Mouse (Mus musculus) embryonic fibroblast, embryonic 13.5 days (primary cell): ENCODE measurements at regions not wholly inside any gene's neighbourhood (a gene's known extent, or its start where the extent isn't known, plus 50 kb on each side); places are given as distances from the start of the nearest gene placed in this dataset.

ENCODE experiments used
- CTCF ChIP-seq: IDR thresholded peaks from 2 replicates; pipeline ENCODE4 v1.5.1; 2011; ENCODE audit warnings: mild to moderate bottlenecking, control low read depth, low read length, moderate library complexity, borderline replicate concordance; ENCODE audit not compliant: insufficient read depth
- POLR2A ChIP-seq: IDR thresholded peaks from 2 replicates; pipeline ENCODE4 v1.6.1; 2011; ENCODE audit warnings: low read depth, mild to moderate bottlenecking, control low read depth, low read length, moderate library complexity

- TF ChIP-seq CTCF (no peak), POLR2A (no peak)
These were observed 79.5 kb upstream of the Pkdcc start for GRCm38 (mm10) chr17:83135441-83136120.
